Mouse (Mus musculus) bone marrow, adult 2 months (tissue): ENCODE results near the gene 2210017I01Rik. TPM values are rescaled to one million over a fixed set of nuclear protein-coding genes. Genes with fewer than 3 reads are reported as not detected.

ENCODE experiments used
- H3K27ac ChIP-seq: fragments of 200-500 bp; 2 replicates; pipeline ENCODE4 v1.5.1; 2012; ENCODE audit warnings: low read depth, mild to moderate bottlenecking, control low read depth, inconsistent platforms, low read length; ENCODE audit not compliant: control insufficient read depth, poor library complexity, insufficient read depth
- H3K4me1 ChIP-seq: fragments of 200-500 bp; 2 replicates; pipeline ENCODE4 v1.6.1; 2011; ENCODE audit warnings: low read length; ENCODE audit not compliant: control insufficient read depth, insufficient read depth
- H3K4me3 ChIP-seq: fragments of 200-500 bp; replicated peaks from 2 replicates; pipeline ENCODE3; 2011; ENCODE audit warnings: mild to moderate bottlenecking, low read depth, low read length, control low read depth; ENCODE audit not compliant: control insufficient read depth
- CTCF ChIP-seq: fragments of 200-500 bp; IDR thresholded peaks from 2 replicates; pipeline ENCODE4 v1.5.1; 2011; ENCODE audit warnings: low read length, control low read depth; ENCODE audit not compliant: control insufficient read depth, insufficient read depth
- POLR2A ChIP-seq: fragments of 200-500 bp; IDR thresholded peaks from 2 replicates; pipeline ENCODE4 v1.6.1; 2011; ENCODE audit warnings: low read depth, mild to moderate bottlenecking, control low read depth, low read length, borderline replicate concordance; ENCODE audit not compliant: control insufficient read depth
- WGBS: fragments of 180-500 bp; shearing (Covaris S2); methylation state at CpG from one replicate; pipeline ENCODE4 v1.1.7; 2018; 5-methylcytosine and 5-hydroxymethylcytosine counted together
- polyA plus RNA-seq: library from polyadenylated mRNA; stranded (reverse); fragments of >200 nt; gene quantifications from 2 replicates; pipeline ENCODE4 v1.2.4, GENCODE M21; 2011; ENCODE audit warnings: low replicate concordance; ENCODE audit not compliant: missing spikeins, insufficient read depth, insufficient read length

2210017I01Rik gene
- polyA plus RNA-seq, 1 experiment = not detected

- Histone ChIP-seq H3K4me1 (no peaks in the 10 kb centered on the region), H3K4me3 (no peak overlapping the region), H3K27ac (no peak overlapping the region)
- WGBS = 45% methylated on average over 1 of the region's 1 CpGs
- TF ChIP-seq CTCF = no peak
- TF ChIP-seq POLR2A = no peak
Observed at GRCm38 (mm10) chr3:92600456-92600855, 6.8 kb downstream of the 2210017I01Rik start.

- Histone ChIP-seq H3K27ac (no peak overlapping the region), H3K4me3 (no peak overlapping the region), H3K4me1 (no peaks in the 10 kb centered on the region)
- TF ChIP-seq CTCF (no peak), POLR2A (no peak)
Observed at GRCm38 (mm10) chr3:92599973-92600372, 7.3 kb downstream of the 2210017I01Rik start.

GRCm38 (mm10) chr3:92598429-92598828, 8.9 kb downstream of the 2210017I01Rik start:
- 81% methylated on average over 2 of the region's 2 CpGs for WGBS
- Histone ChIP-seq H3K4me1 (no peaks in the 10 kb centered on the region), H3K4me3 (no peak overlapping the region), H3K27ac (no peak overlapping the region)
- TF ChIP-seq POLR2A = no peak
- TF ChIP-seq CTCF = no peak

- Histone ChIP-seq H3K27ac (no peak within 1 kb of the TSS), H3K4me1 (no peaks in the 10 kb centered on the region), H3K4me3 (no peak within 1 kb of the TSS)
- 38% methylated on average over 1 of the region's 1 CpGs for WGBS
- TF ChIP-seq POLR2A (no peak), CTCF (no peak)
Observed at GRCm38 (mm10) chr3:92588858-92589257, 18.4 kb downstream of the 2210017I01Rik start, which contains the start of gene Smcp. Gene Smcp, minus strand, starts transcription at chr3:92588997.

- no peak overlapping the region for H3K4me3 ChIP-seq
- 71% methylated on average over 3 of the region's 3 CpGs for WGBS
- no peaks in the 10 kb centered on the region for H3K4me1 ChIP-seq
- no peak for TF ChIP-seq CTCF
- TF ChIP-seq POLR2A = no peak
- H3K27ac ChIP-seq = no peak overlapping the region
Observed at GRCm38 (mm10) chr3:92587190-92587589, 20.1 kb downstream of the 2210017I01Rik start.

- no peak overlapping the region for H3K4me3 ChIP-seq
- WGBS = 50% methylated on average over 1 of the region's 1 CpGs
- no peaks in the 10 kb centered on the region for H3K4me1 ChIP-seq
- no peak for TF ChIP-seq POLR2A
- TF ChIP-seq CTCF = no peak
- no peak overlapping the region for H3K27ac ChIP-seq
Observed at GRCm38 (mm10) chr3:92585055-92585454, 22.2 kb downstream of the 2210017I01Rik start.

- Histone ChIP-seq H3K4me1 (no peaks in the 10 kb centered on the region), H3K4me3 (no peak overlapping the region), H3K27ac (no peak overlapping the region)
- TF ChIP-seq CTCF = no peak
- TF ChIP-seq POLR2A = no peak
- WGBS = 75% methylated on average over 3 of the region's 3 CpGs
Observed at GRCm38 (mm10) chr3:92583164-92583826, 24.0 kb downstream of the 2210017I01Rik start.

- TF ChIP-seq POLR2A (no peak), CTCF (no peak)
- Histone ChIP-seq H3K4me1 (no peaks in the 10 kb centered on the region), H3K4me3 (no peak overlapping the region), H3K27ac (no peak overlapping the region)
- WGBS = 76% methylated on average over 1 of the region's 1 CpGs
Observed at GRCm38 (mm10) chr3:92579508-92579907, 27.8 kb downstream of the 2210017I01Rik start.
